Mouse (Mus musculus): ENCODE measurements around the gene Rtbdn.

Rtbdn gene

DNA sequence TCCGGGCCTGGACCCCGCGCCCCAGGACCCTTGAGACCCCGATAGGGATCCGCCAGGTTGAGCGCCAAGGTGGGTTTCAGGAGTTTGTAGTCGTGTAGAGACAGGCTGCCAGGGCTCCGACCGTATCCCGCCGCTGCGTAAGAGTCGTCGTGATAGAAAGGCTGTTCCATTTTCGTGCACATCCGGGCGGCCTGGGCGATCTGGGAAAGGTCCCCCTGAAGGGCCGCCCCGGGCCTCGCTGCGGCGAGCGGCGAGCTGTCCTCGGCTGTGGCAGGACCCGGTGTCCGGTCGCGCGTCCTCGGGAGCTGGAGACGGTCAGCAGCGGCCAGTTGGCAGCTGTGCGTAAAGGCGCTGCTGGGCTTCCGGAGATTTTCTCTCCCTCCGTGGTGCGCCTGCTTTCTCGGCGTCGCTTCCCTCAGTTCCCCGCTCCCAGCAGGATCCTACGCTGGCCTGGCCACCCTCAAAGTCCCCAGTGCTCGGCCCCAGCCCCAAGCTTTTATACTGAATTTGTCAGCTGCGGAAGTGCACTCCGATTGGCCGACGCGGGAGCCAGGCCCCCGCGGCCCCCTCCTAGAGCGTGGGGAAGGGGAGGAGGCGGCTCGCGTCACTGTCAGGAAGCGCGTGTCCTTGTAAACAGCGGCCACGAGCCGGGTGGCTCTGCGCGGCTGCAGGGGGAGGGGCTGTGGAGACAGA lies 31.6 kb downstream of the Rtbdn start, which contains the start of gene Junb:
Gene Junb, minus strand, starts transcription at position 471 of the 693 bp plus-strand sequence.
- in situ Hi-C loops (cut with MboI), result no loop called here

DNA sequence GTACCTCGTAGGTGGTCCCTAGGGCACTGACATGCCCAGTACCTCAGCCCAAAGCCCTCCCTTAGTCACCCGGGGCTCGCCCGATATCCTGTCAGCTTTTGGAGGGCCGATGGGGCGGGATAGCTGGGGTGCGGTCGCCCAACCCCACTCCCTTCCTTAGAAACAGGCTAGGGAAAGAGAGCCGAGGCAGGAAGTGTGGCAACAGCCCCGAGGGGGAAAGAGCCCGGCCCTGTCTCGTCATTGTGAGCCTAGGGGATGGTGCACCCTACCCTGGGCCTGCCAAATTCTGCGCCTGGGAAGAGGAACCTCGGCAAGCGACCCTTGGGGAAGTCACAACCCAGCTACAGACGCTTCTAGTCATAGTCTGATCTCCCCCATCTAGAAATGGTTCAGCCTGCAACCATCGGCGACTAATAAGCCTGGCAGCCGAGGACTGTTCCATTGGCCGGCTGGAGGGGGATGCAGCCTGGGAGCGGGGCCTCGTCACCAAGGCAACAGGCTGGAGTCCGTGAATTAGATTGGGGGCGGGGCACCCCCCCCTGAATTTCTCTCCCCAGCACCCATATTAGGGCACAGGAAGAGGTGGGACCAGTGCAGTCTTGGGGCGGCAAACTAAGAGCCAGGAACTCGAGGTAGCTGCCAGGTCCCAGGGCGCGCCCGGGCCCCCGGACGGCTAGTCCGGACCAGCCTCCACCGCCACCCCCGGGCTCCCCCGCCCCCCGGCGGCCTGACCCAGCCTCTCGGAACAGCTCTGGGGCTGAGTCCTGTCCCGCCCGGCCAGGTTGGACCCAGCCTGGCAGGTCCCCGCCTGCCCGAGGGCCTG lies 33.0 kb downstream of the Rtbdn start:
- in situ Hi-C loops (cut with MboI), result loop anchor here (10.0 kb wide), 1 partner anchor 1235 kb away; the partner anchor contains the start of gene Adgre5

DNA sequence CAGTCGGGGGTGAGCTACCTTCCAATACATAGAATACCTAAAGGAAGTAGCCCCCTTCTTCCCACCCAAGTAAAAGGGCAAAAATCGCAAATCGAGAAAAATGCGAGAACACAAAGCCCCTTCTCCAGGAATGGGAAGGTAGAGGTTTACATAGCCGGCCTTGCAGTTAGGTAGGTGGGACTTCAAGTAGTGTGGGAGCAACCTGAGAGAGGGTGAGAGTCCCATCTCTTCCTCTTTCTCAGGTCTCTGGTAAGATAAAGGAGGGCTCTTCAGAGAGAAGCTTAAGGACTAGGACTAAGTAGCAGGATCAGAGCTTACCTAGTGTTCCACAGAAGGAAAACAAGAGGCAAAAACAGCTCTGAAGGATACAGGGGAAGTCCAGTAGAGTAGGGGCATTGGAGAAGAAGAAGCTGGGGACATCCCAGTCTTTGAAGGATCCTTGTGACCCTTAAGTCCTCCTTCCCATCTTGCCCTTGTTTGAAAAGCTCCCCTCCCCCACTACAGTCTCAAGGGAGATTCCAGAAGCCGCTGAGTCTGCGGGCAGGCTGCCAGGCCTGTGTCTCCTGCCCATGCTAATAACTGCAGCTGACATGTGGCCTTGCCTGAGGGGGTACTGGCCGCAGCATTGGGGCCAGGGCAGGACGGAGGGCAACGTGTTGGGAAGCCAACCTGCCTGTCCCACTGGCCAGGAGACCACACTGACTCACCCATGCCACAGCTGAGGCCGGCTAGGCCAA lies 34.0 kb downstream of the Rtbdn start:
- in situ Hi-C loops (cut with MboI), result loop anchor here (10.0 kb wide), 1 partner anchor 1236 kb away; the partner anchor contains the start of gene Adgre5

GRCm38 (mm10) chr8:84981644-84982498 lies 35.1 kb downstream of the Rtbdn start:
- in situ Hi-C loops (cut with MboI), result loop anchor here (10.0 kb wide), 1 partner anchor 1237 kb away; the partner anchor contains the start of gene Adgre5

DNA sequence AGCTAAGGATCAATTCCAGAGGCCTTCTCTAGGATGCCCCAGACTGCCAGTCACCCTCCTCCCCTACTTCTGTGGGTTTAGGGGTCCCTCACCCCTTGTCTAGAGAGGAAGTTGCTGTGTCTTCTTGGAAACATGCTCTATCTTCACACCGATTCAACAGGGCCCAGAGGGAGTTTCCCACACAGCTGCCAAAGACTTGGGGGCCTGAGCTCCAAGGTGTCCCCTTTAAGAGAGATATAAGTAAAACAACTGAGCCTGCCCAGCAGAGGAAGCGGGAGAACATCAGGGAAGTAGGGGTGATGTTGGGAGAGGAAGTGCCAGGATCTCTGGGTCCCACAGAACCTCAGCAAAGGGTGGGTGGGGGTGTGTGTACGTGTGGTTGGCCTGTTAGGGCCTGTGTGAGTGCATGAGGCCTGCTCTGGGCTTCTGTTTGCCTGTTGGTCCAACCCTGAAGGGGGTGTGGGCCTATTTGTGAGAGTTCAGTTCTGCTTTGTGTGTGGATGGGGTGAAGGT lies 35.8 kb downstream of the Rtbdn start:
- in situ Hi-C loops (cut with MboI), result loop anchor here (10.0 kb wide), 1 partner anchor 1238 kb away; the partner anchor contains the start of gene Adgre5

- in situ Hi-C loops (cut with MboI), result loop anchor here (10.0 kb wide), 1 partner anchor 1240 kb away; the partner anchor contains the start of gene Adgre5
Observed at GRCm38 (mm10) chr8:84984294-84985048, 37.7 kb downstream of the Rtbdn start.

DNA sequence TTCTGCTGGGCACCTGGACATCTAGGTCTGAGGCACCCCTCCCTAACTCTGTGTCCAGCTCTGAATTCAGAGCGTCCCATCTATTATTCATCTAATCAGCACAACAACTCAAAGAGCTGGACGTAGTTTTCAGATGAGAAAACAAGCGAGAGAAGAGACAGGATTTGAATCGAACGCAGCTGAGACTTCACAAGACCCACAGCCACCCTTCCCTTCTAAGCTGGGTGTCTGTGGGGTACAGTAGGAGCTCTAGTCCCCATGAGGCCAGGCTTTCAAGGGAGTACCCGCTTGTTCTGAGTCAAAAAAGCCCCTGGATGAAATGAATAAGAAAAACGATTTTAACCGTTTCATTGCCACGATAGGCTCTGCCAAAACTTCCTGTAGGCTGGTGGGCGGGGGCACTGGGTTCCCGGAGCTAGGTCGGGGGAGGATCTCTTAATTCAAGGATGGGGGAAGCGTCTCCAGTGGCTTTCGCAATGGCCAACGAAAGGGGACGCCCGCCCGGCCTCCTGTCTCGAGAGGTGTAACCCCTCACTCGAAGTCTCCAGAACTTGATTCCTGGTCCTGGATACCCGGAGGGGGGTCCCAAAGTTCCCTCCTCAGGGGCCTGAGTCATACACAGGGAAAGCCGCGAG lies 38.4 kb downstream of the Rtbdn start:
- in situ Hi-C loops (cut with MboI), result loop anchor here (10.0 kb wide), 1 partner anchor 1240 kb away; the partner anchor contains the start of gene Adgre5

DNA sequence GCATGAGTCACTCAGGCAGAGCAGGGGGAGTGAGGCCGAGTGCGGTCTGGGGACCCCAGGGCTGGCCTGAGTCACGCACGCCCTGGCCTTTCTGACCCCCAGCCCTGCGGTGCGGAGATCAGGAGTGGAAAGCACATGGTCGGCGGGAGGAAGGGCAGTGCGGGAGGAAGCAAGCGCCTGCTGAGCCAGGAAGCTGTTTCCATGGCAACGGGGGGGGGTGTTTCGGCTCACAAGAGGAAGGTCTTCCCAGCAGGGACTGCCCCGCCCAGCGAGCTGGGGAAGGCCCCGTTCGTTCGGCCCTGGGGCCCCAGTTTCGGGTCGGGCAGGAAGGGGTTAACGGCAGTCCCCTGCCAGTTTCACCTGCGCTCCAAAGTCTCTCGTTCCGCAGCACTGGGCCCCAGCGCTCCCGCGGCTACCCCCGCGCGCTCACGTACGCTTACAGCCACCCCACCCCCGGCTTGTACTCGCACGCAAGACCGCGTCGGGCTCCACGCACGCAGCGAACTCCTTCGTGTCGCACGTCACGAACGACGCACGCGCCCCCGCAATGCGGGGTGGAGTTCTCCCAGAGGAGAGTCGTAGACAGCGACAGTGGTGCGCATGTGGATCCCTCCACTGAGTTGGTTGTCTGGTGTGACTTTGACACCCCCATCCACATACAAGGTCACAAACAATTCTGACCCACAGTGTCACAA lies 39.0 kb downstream of the Rtbdn start:
- in situ Hi-C loops (cut with MboI), result loop anchor here (10.0 kb wide), 1 partner anchor 1241 kb away; the partner anchor contains the start of gene Adgre5

- in situ Hi-C loops (cut with MboI), result loop anchor here (10.0 kb wide), 1 partner anchor 1242 kb away; the partner anchor contains the start of gene Adgre5
Observed at GRCm38 (mm10) chr8:84986379-84986945, 39.7 kb downstream of the Rtbdn start.

DNA sequence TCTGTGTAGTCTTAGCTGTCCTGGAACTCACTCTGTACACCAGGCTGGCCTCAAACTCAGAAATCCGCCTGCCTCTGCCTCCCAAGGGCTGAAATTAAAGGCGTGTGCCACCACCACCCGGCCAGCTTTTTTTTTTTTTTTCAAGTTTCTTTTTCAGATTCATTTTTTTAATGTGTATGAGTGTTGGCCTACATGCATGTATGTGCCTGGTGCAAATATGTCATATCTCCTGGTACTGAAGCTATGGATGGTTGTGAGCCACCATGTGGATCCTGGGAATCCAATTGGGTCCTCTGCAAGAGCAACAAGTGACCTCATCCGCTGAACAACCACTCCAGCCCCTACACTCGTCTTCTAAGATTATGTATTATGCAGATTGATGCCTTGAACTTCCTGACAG lies 40.6 kb downstream of the Rtbdn start:
- in situ Hi-C loops (cut with MboI), result loop anchor here (10.0 kb wide), 1 partner anchor 1243 kb away; the partner anchor contains the start of gene Adgre5

GRCm38 (mm10) chr8:84987903-84988302 lies 41.1 kb downstream of the Rtbdn start:
- in situ Hi-C loops (cut with MboI), result loop anchor here (10.0 kb wide), 1 partner anchor 1243 kb away; the partner anchor contains the start of gene Adgre5

DNA sequence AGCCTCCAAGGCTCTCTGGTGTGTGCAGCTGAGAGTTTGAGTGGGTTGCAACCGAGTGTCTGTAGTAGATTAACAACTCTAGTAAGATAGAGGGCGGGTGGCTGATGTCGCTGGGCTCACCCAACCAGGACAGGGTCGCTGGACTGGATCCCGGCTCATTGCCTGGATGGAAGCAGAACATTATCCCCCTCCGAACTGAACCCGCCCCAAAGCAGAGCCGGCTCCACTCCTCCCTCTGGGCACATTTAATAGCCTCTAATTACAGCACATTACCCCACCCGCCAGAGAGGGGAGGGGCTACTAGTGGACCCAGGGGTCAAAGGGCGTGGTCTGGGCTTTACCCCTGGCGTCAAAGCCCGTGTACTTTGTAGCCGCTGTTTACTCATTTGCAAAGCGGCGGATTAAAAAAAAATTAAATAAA lies 42.5 kb downstream of the Rtbdn start:
- in situ Hi-C loops (cut with MboI), result loop anchor here (10.0 kb wide), 1 partner anchor 1245 kb away; the partner anchor contains the start of gene Adgre5

- in situ Hi-C loops (cut with MboI), result loop anchor here (10.0 kb wide), 1 partner anchor 1245 kb away; the partner anchor contains the start of gene Adgre5
Observed at GRCm38 (mm10) chr8:84989810-84990209, 43.0 kb downstream of the Rtbdn start.

DNA sequence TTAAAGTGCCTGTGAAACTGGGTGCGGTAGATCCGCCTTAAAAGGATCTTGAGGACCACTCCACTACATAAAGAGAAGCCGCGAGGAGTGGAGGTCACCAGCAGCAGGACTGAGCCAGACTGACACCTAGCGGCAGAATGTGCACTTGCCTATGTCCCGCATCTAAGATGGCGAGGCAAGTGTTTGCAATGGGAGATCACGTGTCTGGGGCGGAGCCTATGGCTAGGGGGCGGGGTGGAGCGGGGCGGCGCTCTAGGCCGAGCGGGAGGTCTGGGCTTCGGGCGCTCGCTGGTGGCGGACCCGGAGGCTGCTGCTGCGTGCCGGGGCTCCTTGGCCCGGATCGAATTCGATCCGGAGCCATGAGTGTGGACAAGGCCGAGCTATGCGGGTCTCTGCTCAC lies 43.6 kb downstream of the Rtbdn start, which contains the start of gene Hook2:
Gene Hook2, plus strand, starts transcription at position 255 of the 400 bp plus-strand sequence.
- in situ Hi-C loops (cut with MboI), result no loop called here

- in situ Hi-C loops (cut with MboI), result no loop called here
Observed at GRCm38 (mm10) chr8:84990836-84991235, 44.0 kb downstream of the Rtbdn start.

GRCm38 (mm10) chr8:84994375-84994774 lies 47.6 kb downstream of the Rtbdn start:
- in situ Hi-C loops (cut with MboI), result no loop called here

DNA sequence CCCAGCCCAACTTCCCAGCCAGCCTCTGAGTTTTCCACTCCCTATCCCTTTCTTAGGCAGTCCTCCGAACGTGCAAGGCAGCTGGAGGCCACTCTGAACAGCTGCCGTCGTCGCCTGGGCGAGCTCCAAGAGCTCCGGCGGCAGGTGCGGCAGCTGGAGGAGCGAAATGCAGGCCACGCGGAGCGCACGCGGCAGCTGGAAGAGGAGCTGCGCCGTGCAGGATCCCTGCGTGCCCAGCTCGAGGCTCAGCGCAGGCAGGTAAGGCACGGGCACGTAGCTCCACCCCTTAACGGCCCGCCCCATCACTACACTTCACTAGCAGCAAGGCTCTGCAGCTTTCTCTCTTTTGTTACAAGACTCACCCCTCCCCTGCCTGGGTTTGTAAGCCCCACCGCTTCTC lies 48.9 kb downstream of the Rtbdn start:
- in situ Hi-C loops (cut with MboI), result no loop called here

DNA sequence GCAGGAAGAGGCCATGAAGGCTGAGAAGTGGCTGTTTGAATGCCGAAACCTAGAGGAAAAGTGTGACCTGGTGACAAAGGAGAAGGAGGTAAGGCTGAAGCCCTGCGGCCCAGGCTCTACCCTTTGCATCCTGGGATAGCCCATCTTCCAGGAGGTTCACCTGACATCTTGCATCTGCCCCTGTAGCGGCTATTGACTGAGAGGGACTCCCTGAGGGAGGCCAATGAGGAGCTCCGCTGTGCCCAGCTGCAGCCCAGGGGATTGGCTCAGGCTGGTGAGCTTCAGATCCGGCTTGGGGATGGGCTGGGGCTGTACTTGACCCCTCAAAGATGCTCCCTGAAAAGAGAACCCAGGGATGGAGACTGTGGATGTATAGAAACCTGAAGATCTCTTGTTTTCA lies 50.2 kb downstream of the Rtbdn start:
- in situ Hi-C loops (cut with MboI), result no loop called here

Data from mature B cell (primary cell).